Comparison of ENCODE assay signal across 9 mouse cellular contexts in genomic region chr6:21259031-21259430, GRCm38 (mm10). TPM values are rescaled to one million over a fixed set of nuclear protein-coding genes. Genes with fewer than 3 reads are reported as not detected.
"Had no signal": no experiment of that assay in that cellular context is flagged by ENCODE, and none has a peak within 500 bp of the region (broad histone marks: within the 10 kb centered on the region; RNA-seq: fewer than 3 reads in every experiment).

No protein-coding gene starts in this region.

- ATAC-seq: midbrain, embryonic 15.5 days had no signal

- DNase-seq: kidney, adult 8-10 months; kidney, postnatal 36 days; left cerebral cortex, postnatal 4 days; lung, adult 18-20 months; retina, postnatal 1 day; thymus, postnatal 36 days had no signal

RNA-seq across cellular contexts. Expression of gene Kcnd2, which starts 43.7 kb away (rescaled TPM):
- polyA plus RNA-seq: liver, adult 2 months; thymus, postnatal 0 days had no signal
